Mouse (Mus musculus): ENCODE data around the gene Atr. TPM values are rescaled to one million over a fixed set of nuclear protein-coding genes. Genes with fewer than 3 reads are reported as not detected.
"Not testable (repeated sequence)": the region's sequence is repeated elsewhere in the genome, so short reads cannot be mapped to it uniquely, and the experiment has no call there.

The Atr gene
- total RNA-seq, 2 experiments from 2014 or later, result 13.0 to 22.5 TPM

- ATAC-seq (ENCODE audit: poor library complexity, severe bottlenecking), result no peak
These were observed 40.0 kb downstream of the Atr start for GRCm38 (mm10) chr9:95897392-95897791.

- no peak for ATAC-seq (ENCODE audit: poor library complexity, severe bottlenecking)
These were observed 75.5 kb downstream of the Atr start for GRCm38 (mm10) chr9:95932855-95933254.

- ATAC-seq (ENCODE audit: poor library complexity, severe bottlenecking), result no peak
These were observed 96.3 kb downstream of the Atr start for GRCm38 (mm10) chr9:95953658-95954057.

- ATAC-seq (ENCODE audit: poor library complexity, severe bottlenecking), result peak; percentile 34
These were observed 96.8 kb downstream of the Atr start for GRCm38 (mm10) chr9:95954226-95954584.

- peak; percentile 98 for ATAC-seq (ENCODE audit: poor library complexity, severe bottlenecking)
These were observed 97.4 kb downstream of the Atr start, which contains the start of gene Xrn1 for GRCm38 (mm10) chr9:95954585-95955461. Gene Xrn1 (plus strand): TSS chr9:95954760.

GRCm38 (mm10) chr9:95957611-95958010 lies 100.2 kb downstream of the Atr start:
- ATAC-seq (ENCODE audit: poor library complexity, severe bottlenecking), result no peak

- no peak for ATAC-seq (ENCODE audit: poor library complexity, severe bottlenecking)
These were observed 100.8 kb downstream of the Atr start for GRCm38 (mm10) chr9:95958041-95958730.

GRCm38 (mm10) chr9:95958731-95959105 lies 101.3 kb downstream of the Atr start:
- not testable (repeated sequence) for ATAC-seq (ENCODE audit: poor library complexity, severe bottlenecking)

- ATAC-seq (ENCODE audit: poor library complexity, severe bottlenecking), result no peak
These were observed 101.8 kb downstream of the Atr start for GRCm38 (mm10) chr9:95959246-95959645.

- ATAC-seq (ENCODE audit: poor library complexity, severe bottlenecking), result peak; percentile 22; the same call in 1 of the 2 replicates
These were observed 102.5 kb downstream of the Atr start for GRCm38 (mm10) chr9:95959732-95960428.

- ATAC-seq (ENCODE audit: poor library complexity, severe bottlenecking), result peak; percentile 45; the same call in 1 of the 2 replicates
These were observed 103.7 kb downstream of the Atr start for GRCm38 (mm10) chr9:95961058-95961457.

- ATAC-seq (ENCODE audit: poor library complexity, severe bottlenecking), result no peak
These were observed 106.6 kb downstream of the Atr start for GRCm38 (mm10) chr9:95964037-95964436.

- no peak for ATAC-seq (ENCODE audit: poor library complexity, severe bottlenecking)
These were observed 120.9 kb downstream of the Atr start for GRCm38 (mm10) chr9:95978279-95978678.

- ATAC-seq (ENCODE audit: poor library complexity, severe bottlenecking), result no peak
These were observed 122.5 kb downstream of the Atr start for GRCm38 (mm10) chr9:95979896-95980295.

GRCm38 (mm10) chr9:95992255-95992654 lies 134.9 kb downstream of the Atr start:
- no peak for ATAC-seq (ENCODE audit: poor library complexity, severe bottlenecking)

Other genes starting within 250 kb of the Atr start
- gene Pcolce2, start 220.0 kb upstream of the Atr start, total RNA-seq (2015), result not detected in 2 replicates
- gene Pcolce2, start 220.0 kb upstream of the Atr start, total RNA-seq (2017), result not detected in 2 replicates
- 0.66 TPM in 1 of 2 replicates, not detected in the other for gene Trpc1, start 107.2 kb upstream of the Atr start, total RNA-seq (2015)
- 0.12 TPM in 1 of 2 replicates, not detected in the other for gene Trpc1, start 107.2 kb upstream of the Atr start, total RNA-seq (2017)
- gene Pls1, start 12.3 kb upstream of the Atr start, total RNA-seq (2015), result 0.05 TPM in 1 of 2 replicates, not detected in the other
- 0.07 TPM in 1 of 2 replicates, not detected in the other for gene Pls1, start 12.3 kb upstream of the Atr start, total RNA-seq (2017)
- 28.8 and 29.3 TPM in 2 replicates for gene Xrn1, start 97.2 kb downstream of the Atr start, total RNA-seq (2015)
- 41.5 and 56.5 TPM in 2 replicates for gene Xrn1, start 97.2 kb downstream of the Atr start, total RNA-seq (2017)